Mouse (Mus musculus) midbrain, embryonic 14.5 days (tissue): ENCODE data around the gene Zbtb38. TPM values are rescaled to one million over a fixed set of nuclear protein-coding genes. Genes with fewer than 3 reads are reported as not detected.
"Not testable (repeated sequence)": the region's sequence is repeated elsewhere in the genome, so short reads cannot be mapped to it uniquely, and the experiment has no call there.

Experiments
- ATAC-seq: fragments of 200-750 bp; cut with Nextera tagmentation; 2 replicates; pipeline ENCODE4 v1.8.0; 2017; ENCODE audit warnings: moderate number of reproducible peaks, moderate library complexity; ENCODE audit not compliant: low FRiP score, low TSS enrichment
- DNase-seq: peaks from one replicate; pipeline ENCODE4 v3.0.0-alpha.2; 2015
- H3K27ac ChIP-seq: fragments of 300-500 bp; sonication (generic); replicated peaks from 2 replicates; pipeline ENCODE4 v1.5.1; 2014; ENCODE audit warnings: mild to moderate bottlenecking, low read depth, low read length, moderate library complexity
- H3K27me3 ChIP-seq: fragments of 300-500 bp; sonication (generic); 2 replicates; pipeline ENCODE4 v1.6.1; 2014; ENCODE audit warnings: low read length, control low read depth, mixed read lengths; ENCODE audit not compliant: control insufficient read depth, insufficient read depth
- H3K36me3 ChIP-seq: fragments of 300-500 bp; sonication (generic); 2 replicates; pipeline ENCODE4 v1.6.1; 2014; ENCODE audit warnings: low read length, control low read depth; ENCODE audit not compliant: control insufficient read depth, insufficient read depth
- H3K4me1 ChIP-seq: fragments of 300-500 bp; sonication (generic); 2 replicates; pipeline ENCODE4 v1.6.1; 2014; ENCODE audit warnings: mild to moderate bottlenecking, antibody characterized with exemption, low read length, control low read depth; ENCODE audit not compliant: control insufficient read depth, insufficient read depth
- H3K4me2 ChIP-seq: fragments of 300-500 bp; sonication (generic); 2 replicates; pipeline ENCODE4 v1.6.1; 2014; ENCODE audit warnings: mild to moderate bottlenecking, low read length, moderate library complexity
- H3K4me3 ChIP-seq: fragments of 300-500 bp; sonication (generic); replicated peaks from 2 replicates; pipeline ENCODE4 v1.5.1; 2014; ENCODE audit warnings: low read depth, low read length
- H3K9ac ChIP-seq: fragments of 300-500 bp; sonication (generic); replicated peaks from 2 replicates; pipeline ENCODE4 v1.6.1; 2014; ENCODE audit warnings: mild to moderate bottlenecking, low read length, moderate library complexity
- H3K9me3 ChIP-seq: fragments of 300-500 bp; sonication (generic); 2 replicates; pipeline ENCODE4 v1.6.1; 2016; ENCODE audit warnings: low read length, control low read depth, mixed read lengths; ENCODE audit not compliant: control insufficient read depth
- WGBS: fragments of 180-500 bp; shearing (Covaris S2); extraction: QIAGEN DNeasy Blood & Tissue Kit; methylation state at CpG from one replicate; pipeline ENCODE4 v1.1.7; 2014; 5-methylcytosine and 5-hydroxymethylcytosine counted together
- polyA plus RNA-seq: library from polyadenylated mRNA; unstranded; fragments of >200 nt; fragmentation: Nextera tagmentation; extraction: Ambion mirVana; gene quantifications from 2 replicates; pipeline ENCODE4 v1.2.1, GENCODE M21; 2014

The Zbtb38 gene
- polyA plus RNA-seq, 1 experiment from 2014 or later = 55.1 TPM

- H3K9me3 ChIP-seq = no peaks in the 10 kb centered on the region
- ATAC-seq (no peak), DNase-seq (no peak)
- peaks cover 43% of the 10 kb centered on the region for H3K36me3 ChIP-seq
- H3K27me3 ChIP-seq = no peaks in the 10 kb centered on the region
- H3K4me1 ChIP-seq = no peaks in the 10 kb centered on the region
- H3K4me3 ChIP-seq = no peak overlapping the region
- H3K9ac ChIP-seq = no peak overlapping the region
- 94% methylated on average over 21 of the region's 21 CpGs for WGBS
- H3K27ac ChIP-seq = no peak overlapping the region
- no peak overlapping the region for H3K4me2 ChIP-seq
These were observed 64.3 kb downstream of the Zbtb38 start for GRCm38 (mm10) chr9:96688194-96688875.

- H3K27me3 ChIP-seq = no peaks in the 10 kb centered on the region
- DNase-seq (no peak), ATAC-seq (no peak)
- H3K4me3 ChIP-seq = no peak overlapping the region
- no peak overlapping the region for H3K27ac ChIP-seq
- no peaks in the 10 kb centered on the region for H3K4me1 ChIP-seq
- H3K9me3 ChIP-seq = no peaks in the 10 kb centered on the region
- H3K4me2 ChIP-seq = no peak overlapping the region
- 83% methylated on average over 20 of the region's 20 CpGs for WGBS
- H3K36me3 ChIP-seq = peaks cover 43% of the 10 kb centered on the region
- no peak overlapping the region for H3K9ac ChIP-seq
These were observed 64.9 kb downstream of the Zbtb38 start for GRCm38 (mm10) chr9:96687591-96688186.

- peaks cover 43% of the 10 kb centered on the region for H3K36me3 ChIP-seq
- DNase-seq (no peak), ATAC-seq (no peak)
- H3K4me1 ChIP-seq = no peaks in the 10 kb centered on the region
- H3K9ac ChIP-seq = no peak overlapping the region
- no peak overlapping the region for H3K27ac ChIP-seq
- 89% methylated on average over 18 of the region's 18 CpGs for WGBS
- H3K4me3 ChIP-seq = no peak overlapping the region
- no peak overlapping the region for H3K4me2 ChIP-seq
- no peaks in the 10 kb centered on the region for H3K27me3 ChIP-seq
- H3K9me3 ChIP-seq = no peaks in the 10 kb centered on the region
These were observed 67.0 kb downstream of the Zbtb38 start for GRCm38 (mm10) chr9:96685600-96686084.

- Histone ChIP-seq H3K4me1 (no peaks in the 10 kb centered on the region), H3K9me3 (no peaks in the 10 kb centered on the region), H3K27ac (no peak overlapping the region), H3K27me3 (no peaks in the 10 kb centered on the region), H3K36me3 (peaks cover 43% of the 10 kb centered on the region), H3K4me2 (no peak overlapping the region), H3K4me3 (no peak overlapping the region), H3K9ac (no peak overlapping the region)
- DNase-seq (no peak), ATAC-seq (no peak)
- WGBS = 79% methylated on average over 14 of the region's 14 CpGs
These were observed 67.6 kb downstream of the Zbtb38 start for GRCm38 (mm10) chr9:96684866-96685599.

GRCm38 (mm10) chr9:96684165-96684792, 68.4 kb downstream of the Zbtb38 start:
- ATAC-seq = no peak
- WGBS = 90% methylated on average over 4 of the region's 4 CpGs
- H3K36me3 ChIP-seq = peaks cover 43% of the 10 kb centered on the region

GRCm38 (mm10) chr9:96678611-96679010, 74.0 kb downstream of the Zbtb38 start:
- ATAC-seq (no peak), DNase-seq (no peak)
- WGBS = 80% methylated on average over 5 of the region's 5 CpGs
- H3K9me3 ChIP-seq = no peaks in the 10 kb centered on the region
- H3K9ac ChIP-seq = no peak overlapping the region
- H3K4me3 ChIP-seq = no peak overlapping the region
- H3K27me3 ChIP-seq = no peaks in the 10 kb centered on the region
- no peaks in the 10 kb centered on the region for H3K36me3 ChIP-seq
- H3K4me1 ChIP-seq = no peaks in the 10 kb centered on the region
- H3K4me2 ChIP-seq = no peak overlapping the region
- no peak overlapping the region for H3K27ac ChIP-seq

More at GRCm38 (mm10) chr9:96684165-96684792, 68.4 kb downstream of the Zbtb38 start:
- no peak overlapping the region for H3K4me3 ChIP-seq
- no peak overlapping the region for H3K27ac ChIP-seq
- no peaks in the 10 kb centered on the region for H3K27me3 ChIP-seq
- no peaks in the 10 kb centered on the region for H3K9me3 ChIP-seq
- H3K4me1 ChIP-seq = no peaks in the 10 kb centered on the region
- no peak for DNase-seq
- no peak overlapping the region for H3K9ac ChIP-seq
- no peak overlapping the region for H3K4me2 ChIP-seq

- not testable (repeated sequence) for H3K27ac ChIP-seq, DNase-seq
- 82% methylated on average over 5 of the region's 5 CpGs for WGBS
These were observed 74.9 kb downstream of the Zbtb38 start for GRCm38 (mm10) chr9:96677711-96678110.

GRCm38 (mm10) chr9:96676671-96677070, 76.0 kb downstream of the Zbtb38 start:
- Histone ChIP-seq H3K27ac (no peak overlapping the region), H3K36me3 (no peaks in the 10 kb centered on the region), H3K27me3 (no peaks in the 10 kb centered on the region), H3K9ac (no peak overlapping the region), H3K4me2 (no peak overlapping the region), H3K4me3 (no peak overlapping the region), H3K9me3 (no peaks in the 10 kb centered on the region), H3K4me1 (no peaks in the 10 kb centered on the region)
- WGBS = 89% methylated on average over 10 of the region's 10 CpGs
- ATAC-seq (no peak), DNase-seq (no peak)

More at GRCm38 (mm10) chr9:96677711-96678110, 74.9 kb downstream of the Zbtb38 start:
- H3K27me3 ChIP-seq, H3K9me3 ChIP-seq, ATAC-seq, H3K9ac ChIP-seq, H3K4me2 ChIP-seq, H3K36me3 ChIP-seq, H3K4me1 ChIP-seq, H3K4me3 ChIP-seq: not testable (repeated sequence)
